Mouse (Mus musculus) frontal cortex, postnatal 10 days (tissue): Measurements from ENCODE around the gene Ank3.

ENCODE experiments used
- DNase-seq, 2 experiments: peaks; one replicate each; pipeline ENCODE4 v3.0.0; 2022; ENCODE audit warnings: low spot score in 2 of 2, mixed read lengths in 1 of 2

The Ank3 gene

DNA sequence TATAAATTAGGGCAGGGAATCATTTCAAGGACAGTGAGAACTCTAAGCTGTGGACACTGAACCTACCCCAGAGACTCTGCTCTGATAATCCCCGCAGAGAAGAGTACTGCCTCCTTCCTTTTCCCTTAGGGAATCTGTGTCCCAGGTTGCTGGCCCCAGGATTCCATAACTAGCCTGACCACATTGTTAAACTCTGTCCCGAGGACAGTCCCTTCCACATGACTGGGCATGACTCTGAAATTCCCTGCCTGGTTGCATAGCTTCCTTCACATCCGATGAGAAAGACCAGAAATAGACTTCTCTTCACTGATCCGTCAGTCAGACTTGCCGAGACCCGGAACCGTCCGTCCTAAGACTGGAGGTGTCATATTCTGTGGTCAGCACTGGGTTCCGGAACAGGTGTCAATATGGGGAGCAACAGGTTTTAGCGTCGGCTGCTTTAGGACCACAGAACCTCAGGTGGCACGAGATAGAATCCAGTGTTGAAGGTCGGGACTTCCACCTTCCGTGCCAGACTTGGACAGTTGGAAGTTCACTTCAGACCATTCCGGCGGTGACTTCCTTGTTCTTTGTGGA lies 219.1 kb downstream of the Ank3 start:
- DNase-seq, result no peak

GRCm38 (mm10) chr10:69620692-69621382 lies 222.3 kb downstream of the Ank3 start:
- peak in 1 of 2 experiments; percentile 8 for DNase-seq

- DNase-seq, result peak in 1 of 2 experiments; percentile 1
These were observed 229.2 kb downstream of the Ank3 start for GRCm38 (mm10) chr10:69627767-69628166.

- DNase-seq, result peak in 1 of 2 experiments; percentile 2
These were observed 230.2 kb downstream of the Ank3 start for GRCm38 (mm10) chr10:69628743-69629142.

GRCm38 (mm10) chr10:69630802-69631388 lies 232.3 kb downstream of the Ank3 start:
- DNase-seq, result peak; percentile 3 to 8

GRCm38 (mm10) chr10:69632885-69633284 lies 234.3 kb downstream of the Ank3 start:
- peak in 1 of 2 experiments; percentile 7 for DNase-seq

DNA sequence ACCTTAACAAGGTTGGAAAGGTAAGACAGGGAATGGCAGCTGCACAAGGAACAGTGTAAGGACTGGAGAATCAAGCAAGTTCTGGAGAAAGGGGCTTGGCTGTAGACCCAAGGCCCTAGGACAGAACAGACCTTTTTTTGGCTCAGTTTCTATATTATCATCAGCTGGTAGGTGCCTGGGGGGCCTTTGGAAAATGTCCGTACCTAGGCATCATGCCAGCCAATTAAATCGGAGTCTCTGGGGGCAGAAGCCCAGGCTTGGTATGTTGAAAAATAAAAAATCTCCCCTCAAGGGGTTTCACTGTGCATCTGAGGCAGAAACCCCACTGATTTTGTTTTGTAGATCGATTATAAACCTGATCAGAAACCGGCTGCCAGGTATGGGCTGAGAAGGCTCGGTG lies 236.3 kb downstream of the Ank3 start:
- no peak for DNase-seq

GRCm38 (mm10) chr10:69635910-69636656 lies 237.5 kb downstream of the Ank3 start:
- DNase-seq, result no peak

GRCm38 (mm10) chr10:69639138-69639537 lies 240.6 kb downstream of the Ank3 start:
- no peak for DNase-seq

DNA sequence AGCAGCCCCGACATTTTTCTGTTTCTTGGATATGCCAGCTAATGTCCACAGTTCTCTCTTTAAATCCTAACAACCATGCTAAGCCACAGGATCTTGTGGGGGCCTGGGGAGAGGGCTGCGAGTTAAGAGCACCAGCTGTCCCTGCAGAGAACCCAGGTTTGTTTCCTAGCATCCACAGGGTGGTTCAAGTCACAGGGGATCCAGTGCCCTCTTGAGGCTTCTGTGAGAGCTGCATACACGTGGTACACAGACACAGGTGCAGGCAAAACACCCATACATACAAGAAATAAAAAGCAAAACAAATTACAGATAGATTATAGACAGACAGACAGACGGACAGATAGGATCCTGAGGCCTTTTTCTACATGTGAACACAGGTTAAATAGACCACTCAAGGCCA lies 242.0 kb downstream of the Ank3 start:
- DNase-seq, result no peak

GRCm38 (mm10) chr10:69643481-69643880 lies 244.9 kb downstream of the Ank3 start:
- DNase-seq, result no peak

DNA sequence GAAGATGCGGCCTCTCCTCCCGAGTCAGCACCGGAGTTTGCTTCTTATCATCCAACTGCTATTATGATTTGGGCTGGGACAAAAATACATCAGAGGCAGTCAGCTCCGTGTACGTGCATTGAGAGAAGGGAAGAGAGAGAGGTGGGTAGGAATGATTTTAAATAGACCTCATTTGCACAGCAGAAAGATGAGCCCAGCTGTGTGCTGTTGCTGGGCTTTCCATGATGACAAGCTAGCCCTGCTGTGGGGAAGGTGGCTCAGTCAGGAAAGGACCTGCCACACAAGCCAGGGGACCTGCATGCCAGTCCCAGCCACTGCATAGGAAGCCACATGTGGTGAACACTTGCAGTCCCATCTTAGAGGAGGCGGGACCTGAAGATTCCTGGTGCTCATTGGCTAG lies 245.4 kb downstream of the Ank3 start:
- no peak for DNase-seq

DNA sequence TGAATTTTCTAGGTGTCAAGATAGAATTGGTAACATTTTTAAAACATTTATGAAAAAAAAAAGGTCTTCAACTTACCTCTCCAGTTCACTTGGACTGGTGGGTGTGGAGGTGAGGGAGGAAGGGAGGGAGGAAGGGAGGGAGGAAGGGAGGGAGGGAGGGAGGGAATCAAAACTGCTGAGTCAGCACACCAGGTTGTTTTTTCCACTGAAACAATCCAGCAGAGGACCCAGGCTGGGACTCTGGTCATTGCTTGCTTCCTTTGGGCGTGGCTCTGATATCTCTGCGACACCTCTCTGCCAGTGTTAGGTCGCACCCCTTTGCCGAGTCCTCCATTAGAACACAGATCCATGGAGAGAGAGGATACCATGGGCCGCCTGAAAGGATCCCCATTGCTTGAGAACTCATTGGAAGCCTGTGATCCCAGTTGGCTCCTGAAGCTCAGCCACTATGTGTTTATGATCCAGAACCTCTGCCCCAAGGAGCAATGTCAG lies 246.8 kb downstream of the Ank3 start:
- no peak for DNase-seq

DNA sequence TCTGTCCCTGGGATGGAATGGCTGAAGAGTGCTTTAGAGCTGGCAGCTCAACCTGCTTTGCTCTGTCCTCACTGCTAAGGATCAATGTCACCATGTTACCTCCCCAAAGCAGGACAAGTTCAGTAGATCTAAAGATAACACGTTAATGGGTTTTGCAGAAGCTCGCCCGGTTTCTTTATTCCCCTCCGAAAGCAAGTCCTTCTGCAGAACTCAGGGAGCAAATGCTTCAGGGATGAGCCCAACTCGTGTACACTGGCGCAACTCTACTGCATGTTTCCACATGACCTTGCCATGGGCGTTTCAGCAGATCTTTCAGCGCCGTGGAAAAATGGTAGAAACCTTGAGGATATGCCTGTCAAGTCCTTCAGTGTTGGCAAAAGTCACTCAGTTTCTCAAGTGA lies 247.4 kb downstream of the Ank3 start:
- no peak for DNase-seq

DNA sequence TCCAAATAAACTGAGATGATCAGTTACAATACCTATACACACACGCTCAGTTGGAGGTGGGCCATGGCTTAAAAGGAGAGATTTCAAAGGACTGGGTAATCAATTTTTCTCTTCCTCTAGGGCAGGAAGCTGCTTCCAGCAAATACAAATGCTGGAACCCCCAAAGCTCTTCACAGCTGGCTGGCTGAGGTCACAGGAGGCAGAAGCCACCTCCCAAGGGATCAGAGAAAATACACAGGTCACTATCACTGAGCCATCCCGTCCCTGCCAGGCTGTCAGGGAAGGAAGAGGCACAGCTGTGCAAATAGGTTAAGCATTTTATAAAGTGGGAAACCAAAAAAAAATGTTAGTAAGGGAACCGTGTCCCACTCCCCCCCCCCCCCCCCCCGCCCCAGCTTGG lies 251.5 kb downstream of the Ank3 start:
- DNase-seq, result no peak

DNA sequence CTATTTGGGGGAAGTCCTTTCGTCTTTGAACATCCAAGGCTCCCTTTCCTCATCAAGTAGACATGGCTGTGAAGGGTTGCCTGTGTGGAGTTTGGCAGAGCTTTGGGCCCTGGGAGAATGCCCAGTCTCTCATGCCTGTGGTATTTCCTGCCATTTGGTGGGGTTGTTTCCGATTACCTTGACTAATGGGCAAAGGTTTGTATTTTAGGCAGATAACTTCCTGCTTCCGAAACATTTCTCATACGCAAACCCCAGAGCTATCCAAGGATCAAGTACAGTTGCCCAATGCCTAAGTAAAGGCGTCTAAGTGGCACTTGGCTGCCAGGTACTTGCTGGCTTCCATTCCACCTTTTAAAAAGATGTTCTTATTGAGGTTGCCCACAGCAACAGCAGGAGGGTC lies 254.1 kb downstream of the Ank3 start:
- no peak for DNase-seq

GRCm38 (mm10) chr10:69653121-69653677 lies 254.6 kb downstream of the Ank3 start:
- no peak for DNase-seq

GRCm38 (mm10) chr10:69654176-69654575 lies 255.6 kb downstream of the Ank3 start:
- DNase-seq, result no peak

DNA sequence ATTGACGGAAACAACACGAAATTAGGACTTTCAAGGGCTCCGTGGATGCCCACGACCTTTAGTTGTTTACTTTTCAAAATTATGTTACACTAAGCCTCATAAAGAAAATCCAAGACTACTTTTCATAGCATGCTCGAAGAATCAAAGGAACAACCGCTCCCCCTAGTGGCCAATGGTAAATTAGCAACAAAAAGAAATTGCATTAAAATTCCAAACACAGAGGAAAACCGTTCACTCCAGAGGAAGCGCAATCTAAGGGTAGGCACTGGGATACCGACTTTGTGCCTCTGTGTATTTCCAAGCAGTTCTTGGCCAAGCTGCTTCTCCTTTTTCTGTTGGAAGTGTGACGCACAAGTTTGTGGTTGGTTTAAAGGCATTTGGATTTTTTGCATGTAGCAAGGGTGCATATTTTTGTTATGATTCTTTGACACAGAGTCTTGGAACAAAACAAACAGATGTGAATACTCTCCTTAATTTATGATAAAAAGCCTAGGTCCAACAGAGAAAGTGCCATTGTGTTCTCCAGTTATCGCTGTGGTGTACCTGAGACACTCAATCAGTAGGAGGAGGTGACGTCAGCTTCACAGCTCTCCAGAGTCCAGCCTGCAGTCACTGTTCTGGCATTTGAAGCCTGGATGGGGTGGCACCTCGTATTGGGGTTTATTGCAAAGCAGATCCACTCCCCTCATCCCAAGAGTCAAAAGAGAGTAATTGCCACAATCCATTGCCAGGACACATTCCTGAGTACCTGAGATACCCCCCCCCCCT lies 256.5 kb downstream of the Ank3 start:
- DNase-seq, result peak in 1 of 2 experiments; percentile 43

DNA sequence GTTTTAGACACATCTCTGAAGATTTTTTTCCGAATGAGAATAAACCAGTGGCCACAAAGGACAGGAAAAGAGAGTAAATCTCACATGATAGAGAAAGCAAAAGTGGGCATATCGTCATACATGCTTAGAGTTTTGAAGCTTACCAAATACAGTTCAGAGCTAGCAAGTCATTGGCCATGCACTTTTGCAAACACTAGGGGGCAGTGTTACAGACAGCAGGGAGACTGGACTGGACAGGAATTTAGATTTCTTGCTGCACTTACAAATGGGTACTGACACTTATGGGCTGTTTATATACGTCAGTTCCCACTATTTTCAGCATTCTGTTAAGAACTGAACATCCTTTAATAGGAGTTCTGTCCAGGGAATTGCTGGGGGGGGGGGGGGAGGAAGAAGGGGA lies 257.7 kb downstream of the Ank3 start:
- DNase-seq, result peak in 1 of 2 experiments; percentile 47

DNA sequence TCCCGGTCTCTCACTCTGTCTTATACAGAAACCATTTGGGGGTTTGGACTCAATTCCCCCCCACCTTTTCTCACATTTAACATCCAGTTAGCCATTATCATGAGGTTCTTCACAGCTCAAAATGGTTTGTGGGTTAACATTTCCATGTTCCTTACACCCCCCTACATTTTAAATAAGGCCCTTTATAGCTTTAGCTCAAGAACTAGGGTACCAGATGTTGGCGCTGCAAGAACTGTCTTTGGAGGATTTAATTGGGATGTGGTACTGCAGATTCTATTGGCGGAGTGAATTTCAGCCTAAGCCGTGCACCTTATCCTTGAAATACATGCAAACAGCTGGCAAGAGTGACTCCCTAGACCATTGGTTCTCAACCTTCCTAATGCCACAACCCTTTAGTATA lies 261.2 kb downstream of the Ank3 start:
- DNase-seq, result no peak
